Mouse (Mus musculus) urinary bladder, postnatal 25 days (tissue): ENCODE data around the gene Abcb6.

Source experiments
- DNase-seq: peaks from one replicate; pipeline ENCODE4 v3.0.0; 2022; ENCODE audit warnings: low spot score

Gene Abcb6

GRCm38 (mm10) chr1:75180105-75180590 lies at the start of gene Abcb6:
Abcb6 (minus strand) TSS chr1:75180392.
- peak; percentile 70 for DNase-seq

- no peak for DNase-seq
Observed at GRCm38 (mm10) chr1:75229158-75229557, 49.0 kb upstream of the Abcb6 start.

GRCm38 (mm10) chr1:75227653-75228052 lies 47.5 kb upstream of the Abcb6 start:
- no peak for DNase-seq

- no peak for DNase-seq
Observed at GRCm38 (mm10) chr1:75226138-75226537, 45.9 kb upstream of the Abcb6 start.

GRCm38 (mm10) chr1:75225473-75225872 lies 45.3 kb upstream of the Abcb6 start:
- DNase-seq: no peak

- no peak for DNase-seq
Observed at GRCm38 (mm10) chr1:75223532-75223931, 43.3 kb upstream of the Abcb6 start.

GRCm38 (mm10) chr1:75222926-75223325 lies 42.7 kb upstream of the Abcb6 start:
- no peak for DNase-seq

GRCm38 (mm10) chr1:75221538-75221937 lies 41.3 kb upstream of the Abcb6 start:
- no peak for DNase-seq

- no peak for DNase-seq
Observed at GRCm38 (mm10) chr1:75219531-75219930, 39.3 kb upstream of the Abcb6 start, which contains the start of gene Tuba4a. Tuba4a (minus strand) TSS chr1:75219865.

GRCm38 (mm10) chr1:75219078-75219477 lies 38.9 kb upstream of the Abcb6 start:
- peak; percentile 87 for DNase-seq

- peak; percentile 42 for DNase-seq
Observed at GRCm38 (mm10) chr1:75218227-75219001, 38.2 kb upstream of the Abcb6 start.

GRCm38 (mm10) chr1:75217893-75218226 lies 37.7 kb upstream of the Abcb6 start:
- DNase-seq: no peak

GRCm38 (mm10) chr1:75216797-75217585 lies 36.8 kb upstream of the Abcb6 start:
- DNase-seq: no peak

- DNase-seq: no peak
Observed at GRCm38 (mm10) chr1:75215785-75216184, 35.6 kb upstream of the Abcb6 start.

- DNase-seq: no peak
Observed at GRCm38 (mm10) chr1:75214886-75215285, 34.7 kb upstream of the Abcb6 start.

GRCm38 (mm10) chr1:75214442-75214841 lies 34.2 kb upstream of the Abcb6 start:
- no peak for DNase-seq

GRCm38 (mm10) chr1:75213096-75213495 lies 32.9 kb upstream of the Abcb6 start:
- DNase-seq: no peak

- DNase-seq: no peak
Observed at GRCm38 (mm10) chr1:75212542-75212941, 32.4 kb upstream of the Abcb6 start.

- DNase-seq: no peak
Observed at GRCm38 (mm10) chr1:75211141-75211708, 31.0 kb upstream of the Abcb6 start.

- peak; percentile 95 for DNase-seq
Observed at GRCm38 (mm10) chr1:75210136-75211087, 30.2 kb upstream of the Abcb6 start, which contains the start of the genes Glb1l and Stk16. Glb1l (minus strand) TSS chr1:75210813. Stk16 (plus strand) TSS chr1:75210838.

GRCm38 (mm10) chr1:75208967-75209678 lies 28.9 kb upstream of the Abcb6 start:
- peak; percentile 27 for DNase-seq
